Mouse (Mus musculus) spleen, adult 2 months (tissue): ENCODE measurements at regions not wholly inside any gene's neighbourhood (a gene's known extent, or its start where the extent isn't known, plus 50 kb on each side); places are given as distances from the start of the nearest gene placed in this dataset.
A peak's percentile ranks its signal among the peaks of the same experiment; 100 is the strongest.

ENCODE experiments used
- DNase-seq, 2 experiments: peaks; one replicate each; pipeline versions ENCODE4 v3.0.0 to v3.0.0-alpha.2; 2012 to 2021; ENCODE audit warnings: low spot score in 2 of 2, low read depth in 1 of 2
- H3K27ac ChIP-seq: fragments of 200-500 bp; 2 replicates; pipeline ENCODE4 v1.5.1; 2012; ENCODE audit warnings: low read length, inconsistent platforms; ENCODE audit not compliant: insufficient read depth
- H3K27me3 ChIP-seq: fragments of 200-500 bp; 2 replicates; pipeline ENCODE4 v1.6.1; 2012; ENCODE audit warnings: mild to moderate bottlenecking, moderate library complexity, low read length, inconsistent platforms; ENCODE audit not compliant: control insufficient read depth, insufficient read depth
- H3K36me3 ChIP-seq: fragments of 200-500 bp; 2 replicates; pipeline ENCODE4 v1.6.1; 2012; ENCODE audit warnings: mild to moderate bottlenecking, low read length, inconsistent platforms; ENCODE audit not compliant: control insufficient read depth, insufficient read depth
- H3K4me1 ChIP-seq: fragments of 200-500 bp; 2 replicates; pipeline ENCODE4 v1.6.1; 2011; ENCODE audit warnings: inconsistent platforms; ENCODE audit not compliant: control insufficient read depth, insufficient read depth, insufficient read length
- H3K4me3 ChIP-seq: fragments of 200-500 bp; 2 replicates; pipeline ENCODE4 v1.5.1; 2011; ENCODE audit warnings: mild to moderate bottlenecking, inconsistent platforms; ENCODE audit not compliant: insufficient read depth, insufficient read length; ENCODE audit errors: extremely low read depth
- CTCF ChIP-seq: fragments of 200-500 bp; IDR thresholded peaks from 2 replicates; pipeline ENCODE4 v1.5.1; 2011; ENCODE audit warnings: mild to moderate bottlenecking, inconsistent platforms; ENCODE audit not compliant: insufficient read depth, insufficient read length, insufficient replicate concordance; ENCODE audit errors: extremely low read depth
- POLR2A ChIP-seq: fragments of 200-500 bp; IDR thresholded peaks from 2 replicates; pipeline ENCODE4 v1.6.1; 2011; ENCODE audit warnings: low read depth, low read length, inconsistent platforms
- WGBS: fragments of 180-500 bp; shearing (Covaris S2); methylation state at CpG from one replicate; pipeline ENCODE4 v1.1.7; 2018; 5-methylcytosine and 5-hydroxymethylcytosine counted together

DNA sequence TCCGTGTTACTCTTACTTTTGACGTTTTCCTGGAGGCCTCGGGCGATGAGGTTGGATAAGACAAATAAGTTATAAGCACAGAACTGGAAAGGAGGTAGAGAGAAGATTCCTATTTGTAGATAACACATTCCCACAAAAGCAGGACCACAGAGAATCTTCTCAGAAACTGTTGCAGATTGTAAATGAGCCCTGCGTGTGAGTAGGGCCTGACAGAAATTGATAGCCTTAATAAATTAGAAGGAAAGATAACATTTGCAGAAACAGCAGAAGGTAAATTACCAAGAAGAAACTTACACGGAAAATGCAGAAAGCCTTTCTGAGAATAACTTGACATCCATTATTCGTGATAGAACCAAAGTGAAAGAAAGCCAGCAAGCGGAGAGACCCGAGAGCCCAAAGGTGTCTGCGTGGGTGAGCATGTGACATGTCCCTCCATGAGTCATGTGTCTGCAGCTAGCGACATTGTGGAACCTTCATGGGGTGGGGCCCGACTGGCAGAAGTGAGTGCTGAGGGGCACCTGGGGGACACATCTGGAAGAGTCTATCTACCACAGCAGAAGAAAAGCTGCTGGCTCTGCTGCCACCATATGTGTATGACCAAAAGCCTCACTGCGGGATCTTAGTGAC, 52.5 kb upstream of the Adtrp start:
- H3K4me3 ChIP-seq = no peak overlapping the region; the same call in 1 of the 2 replicates
- no peaks in the 10 kb centered on the region for H3K27me3 ChIP-seq
- H3K36me3 ChIP-seq = no peaks in the 10 kb centered on the region
- 84% methylated on average over 13 of the region's 13 CpGs for WGBS
- no peak for DNase-seq
- no peak overlapping the region for H3K27ac ChIP-seq
- TF ChIP-seq POLR2A (no peak), CTCF (no peak)
- H3K4me1 ChIP-seq = peaks cover 8% of the 10 kb centered on the region; the same call in 1 of the 2 replicates

- Histone ChIP-seq H3K27ac (no peak overlapping the region), H3K27me3 (no peaks in the 10 kb centered on the region), H3K4me1 (peaks cover 8% of the 10 kb centered on the region; the same call in 1 of the 2 replicates), H3K36me3 (no peaks in the 10 kb centered on the region), H3K4me3 (no peak overlapping the region)
- no peak for TF ChIP-seq POLR2A
- TF ChIP-seq CTCF = no peak
- WGBS = 93% methylated on average over 7 of the region's 7 CpGs
- no peak for DNase-seq
These were observed 51.8 kb upstream of the Adtrp start for GRCm38 (mm10) chr13:41899281-41899680.

GRCm38 (mm10) chr13:41897481-41898317, 50.2 kb upstream of the Adtrp start:
- TF ChIP-seq CTCF (no peak), POLR2A (no peak)
- Histone ChIP-seq H3K36me3 (no peaks in the 10 kb centered on the region), H3K4me1 (peaks cover 8% of the 10 kb centered on the region; the same call in 1 of the 2 replicates), H3K27me3 (no peaks in the 10 kb centered on the region), H3K27ac (no peak overlapping the region), H3K4me3 (no peak overlapping the region)
- WGBS = 65% methylated on average over 8 of the region's 8 CpGs
- peak in 1 of 2 experiments; percentile 43 for DNase-seq
